Mouse (Mus musculus) liver, adult 2 months (tissue): ENCODE measurements around the gene Aurka. TPM values are rescaled to one million over a fixed set of nuclear protein-coding genes. Genes with fewer than 3 reads are reported as not detected.

ENCODE experiments used
- DNase-seq: peaks from one replicate; pipeline ENCODE4 v3.0.0-alpha.2; 2011; ENCODE audit warnings: low read depth, low spot score; ENCODE audit errors: extremely low read depth
- H3K27ac ChIP-seq: fragments of 200-500 bp; replicated peaks from 2 replicates; pipeline ENCODE4 v1.5.1; 2012; ENCODE audit warnings: low read depth, mild to moderate bottlenecking, control low read depth, inconsistent platforms, low read length; ENCODE audit not compliant: insufficient read depth
- H3K27me3 ChIP-seq: fragments of 200-500 bp; 2 replicates; pipeline ENCODE4 v1.6.1; 2012; ENCODE audit warnings: mild to moderate bottlenecking, moderate library complexity, low read length, inconsistent platforms; ENCODE audit not compliant: control insufficient read depth, insufficient read depth
- H3K36me3 ChIP-seq: fragments of 200-500 bp; 2 replicates; pipeline ENCODE4 v1.6.1; 2012; ENCODE audit warnings: low read length, inconsistent platforms; ENCODE audit not compliant: control insufficient read depth, insufficient read depth
- H3K4me1 ChIP-seq: fragments of 200-500 bp; 2 replicates; pipeline ENCODE4 v1.6.1; 2011; ENCODE audit warnings: low read length; ENCODE audit not compliant: control insufficient read depth, insufficient read depth
- H3K4me3 ChIP-seq: fragments of 200-500 bp; 2 replicates; pipeline ENCODE4 v1.5.1; 2011; ENCODE audit warnings: low read depth, mild to moderate bottlenecking, control low read depth, low read length, moderate library complexity; ENCODE audit not compliant: insufficient read depth
- H3K79me2 ChIP-seq: fragments of 200-500 bp; 2 replicates; pipeline ENCODE4 v1.6.1; 2012; ENCODE audit warnings: inconsistent platforms, mild to moderate bottlenecking, low read length, moderate library complexity; ENCODE audit not compliant: control insufficient read depth, insufficient read depth
- H3K9ac ChIP-seq: fragments of 200-500 bp; 2 replicates; pipeline ENCODE4 v1.6.1; 2012; ENCODE audit warnings: low read depth, mild to moderate bottlenecking, control low read depth, inconsistent platforms, low read length
- CTCF ChIP-seq: fragments of 200-500 bp; IDR thresholded peaks from 2 replicates; pipeline ENCODE4 v1.5.1; 2011; ENCODE audit warnings: low read depth, low read length, control low read depth
- POLR2A ChIP-seq: fragments of 200-500 bp; IDR thresholded peaks from 2 replicates; pipeline ENCODE4 v1.6.1; 2011; ENCODE audit warnings: low read length, control low read depth; ENCODE audit not compliant: insufficient read depth; ENCODE audit errors: extremely low read depth
- WGBS: fragments of 180-500 bp; shearing (Covaris S2); methylation state at CpG from one replicate; pipeline ENCODE4 v1.1.7; 2018; 5-methylcytosine and 5-hydroxymethylcytosine counted together
- polyA plus RNA-seq: library from polyadenylated mRNA; depleted of rRNA; stranded (reverse); fragments of >200 nt; gene quantifications from 2 replicates; pipeline ENCODE4 v1.2.3, GENCODE M21; 2012
- total RNA-seq: library from RNA; depleted of rRNA; stranded (reverse); fragments of >200 nt; gene quantifications from 2 replicates; pipeline ENCODE4 v1.2.3, GENCODE M21; 2014

The Aurka gene
- total and polyA plus RNA-seq, 2 experiments = 0.28 to 0.37 TPM

- no peak for DNase-seq
- TF ChIP-seq POLR2A (no peak), CTCF (no peak)
- Histone ChIP-seq H3K27me3 (no peaks in the 10 kb centered on the region), H3K4me3 (no peak within 1 kb of the TSS), H3K36me3 (no peaks in the 10 kb centered on the region), H3K79me2 (no peaks in the 10 kb centered on the region), H3K27ac (no peak within 1 kb of the TSS), H3K9ac (no peak within 1 kb of the TSS), H3K4me1 (no peaks in the 10 kb centered on the region; the same call in 1 of the 2 replicates)
- WGBS = 21% methylated on average over 13 of the region's 13 CpGs
Measured at GRCm38 (mm10) chr2:172393391-172394051, 23.2 kb upstream of the Aurka start, which contains the start of gene Cass4. TSS of gene Cass4 (plus strand) at chr2:172393794.

DNA sequence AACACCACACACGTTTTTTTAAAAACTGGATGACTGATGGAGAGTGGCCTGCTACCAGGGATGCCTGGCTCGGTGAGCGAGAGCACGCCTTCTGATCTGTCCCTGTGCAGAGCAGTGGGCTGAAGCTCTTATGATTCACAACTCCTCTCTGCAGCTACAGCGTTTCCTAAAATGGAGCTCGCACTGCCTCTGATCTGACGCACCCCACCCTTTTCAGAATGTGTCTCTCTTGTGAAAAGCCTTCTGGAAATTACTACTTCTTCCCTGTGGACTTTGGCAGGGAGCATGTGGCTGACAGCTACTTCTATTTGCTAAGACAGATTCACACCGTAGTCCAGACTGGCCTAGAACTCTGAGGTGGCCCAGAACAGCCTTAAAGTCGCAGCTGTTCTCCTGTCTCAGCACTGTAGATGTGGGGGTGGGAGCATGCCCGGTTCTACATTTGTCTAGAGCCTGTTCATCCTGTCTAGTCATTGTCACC lies 21.7 kb upstream of the Aurka start:
- no peak overlapping the region for H3K9ac ChIP-seq
- 76% methylated on average over 10 of the region's 10 CpGs for whole genome bisulfite sequencing
- H3K79me2 ChIP-seq = no peaks in the 10 kb centered on the region
- no peak overlapping the region for H3K4me3 ChIP-seq
- no peak overlapping the region for H3K27ac ChIP-seq
- TF ChIP-seq POLR2A = no peak
- TF ChIP-seq CTCF = no peak
- H3K36me3 ChIP-seq = no peaks in the 10 kb centered on the region
- no peaks in the 10 kb centered on the region for H3K27me3 ChIP-seq
- DNase-seq = no peak
- no peaks in the 10 kb centered on the region; the same call in 1 of the 2 replicates for H3K4me1 ChIP-seq

- H3K4me3 ChIP-seq = no peak overlapping the region
- H3K36me3 ChIP-seq = no peaks in the 10 kb centered on the region
- WGBS = 52% methylated on average over 6 of the region's 6 CpGs
- H3K4me1 ChIP-seq = no peaks in the 10 kb centered on the region; the same call in 1 of the 2 replicates
- no peak for DNase-seq
- no peak overlapping the region for H3K9ac ChIP-seq
- no peaks in the 10 kb centered on the region for H3K27me3 ChIP-seq
- H3K27ac ChIP-seq = no peak overlapping the region
- TF ChIP-seq CTCF = no peak
- TF ChIP-seq POLR2A = no peak
- H3K79me2 ChIP-seq = no peaks in the 10 kb centered on the region
Measured at GRCm38 (mm10) chr2:172390341-172390740, 20.0 kb upstream of the Aurka start.

DNA sequence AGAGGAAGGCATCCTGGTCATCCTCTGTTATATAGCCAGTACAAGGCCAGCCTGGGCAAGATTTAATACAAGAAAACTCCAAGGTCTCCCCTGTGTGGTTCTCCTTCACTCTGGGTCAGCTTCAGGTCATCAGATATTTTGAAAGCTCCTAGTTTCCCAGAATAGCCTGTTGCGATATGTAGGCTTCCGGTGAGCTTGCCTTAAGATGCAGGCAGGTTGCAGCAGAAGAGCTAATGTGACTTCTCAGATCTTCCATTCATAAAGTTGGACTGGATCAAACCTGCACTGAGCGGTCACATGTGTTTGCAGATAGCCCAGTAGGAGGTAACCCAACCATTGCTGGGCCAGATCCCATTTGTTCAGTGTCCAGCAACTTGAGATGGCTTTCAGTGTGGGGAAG lies 14.4 kb upstream of the Aurka start:
- no peak overlapping the region for H3K4me3 ChIP-seq
- DNase-seq = no peak
- peaks cover 12% of the 10 kb centered on the region; the same call in 1 of the 2 replicates for H3K36me3 ChIP-seq
- TF ChIP-seq CTCF (no peak), POLR2A (no peak)
- no peak overlapping the region for H3K27ac ChIP-seq
- H3K79me2 ChIP-seq = no peaks in the 10 kb centered on the region
- no peaks in the 10 kb centered on the region for H3K4me1 ChIP-seq
- WGBS = 83% methylated on average over 3 of the region's 3 CpGs
- H3K27me3 ChIP-seq = no peaks in the 10 kb centered on the region
- H3K9ac ChIP-seq = no peak overlapping the region

- 90% methylated on average over 12 of the region's 12 CpGs for WGBS
- Histone ChIP-seq H3K36me3 (peaks cover 31% of the 10 kb centered on the region), H3K4me3 (no peak overlapping the region), H3K27me3 (no peaks in the 10 kb centered on the region), H3K79me2 (no peaks in the 10 kb centered on the region), H3K9ac (no peak overlapping the region), H3K27ac (no peak overlapping the region), H3K4me1 (no peaks in the 10 kb centered on the region)
- no peak for DNase-seq
- no peak for TF ChIP-seq CTCF
- no peak for TF ChIP-seq POLR2A
Measured at GRCm38 (mm10) chr2:172381898-172382297, 11.6 kb upstream of the Aurka start.

GRCm38 (mm10) chr2:172381341-172381740 lies 11.0 kb upstream of the Aurka start:
- H3K27me3 ChIP-seq = no peaks in the 10 kb centered on the region
- TF ChIP-seq POLR2A (no peak), CTCF (no peak)
- H3K4me1 ChIP-seq = no peaks in the 10 kb centered on the region
- H3K9ac ChIP-seq = no peak overlapping the region
- H3K79me2 ChIP-seq = no peaks in the 10 kb centered on the region
- no peak for DNase-seq
- no peak overlapping the region for H3K4me3 ChIP-seq
- no peak overlapping the region for H3K27ac ChIP-seq
- H3K36me3 ChIP-seq = peaks cover 33% of the 10 kb centered on the region
- WGBS = 95% methylated on average over 11 of the region's 11 CpGs
